Mouse (Mus musculus): Measurements from ENCODE around the gene Zbtb12. TPM values are rescaled to one million over a fixed set of nuclear protein-coding genes. Genes with fewer than 3 reads are reported as not detected.

The Zbtb12 gene
- total and polyA plus RNA-seq, 2 experiments from 2014 or later = 8.1 to 39.1 TPM

DNA sequence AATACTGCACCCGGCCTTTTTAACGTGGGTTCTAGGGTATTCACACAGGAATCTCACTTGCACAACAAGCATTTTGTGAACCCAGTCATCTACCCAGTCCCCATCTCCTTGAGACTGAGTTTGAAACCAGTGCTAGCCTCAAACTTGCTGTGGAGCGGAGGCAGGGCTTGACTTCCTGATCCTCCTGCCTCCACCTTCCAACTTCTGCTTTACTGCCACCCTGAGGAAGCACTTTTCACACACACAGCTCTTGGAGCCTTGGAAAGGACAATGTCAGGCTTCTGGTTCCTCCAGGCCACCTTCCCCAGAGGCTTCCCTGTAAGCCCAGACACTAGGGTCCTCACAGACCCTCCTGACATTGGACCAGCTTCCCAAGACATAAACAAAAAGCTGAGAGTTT lies 4.0 kb downstream of the Zbtb12 start:
- 65% methylated on average over 3 of the region's 3 CpGs for WGBS
- Histone ChIP-seq H3K36me3 (ENCODE audit: insufficient read depth, low read length) (no peaks in the 10 kb centered on the region), H3K9ac (replicated peaks; ENCODE audit: low read length, poor library complexity, severe bottlenecking) (no peak overlapping the region), H3K4me1 (ENCODE audit: insufficient read depth, low read length) (no peaks in the 10 kb centered on the region), H3K27me3 (ENCODE audit: insufficient read depth, low read length) (0 out of 2 replicates have a peak, but pooled peaks cover 6% of the 10 kb centered on the region), H3K4me3 (ENCODE audit: low read depth, low read length) (no peak overlapping the region), H3K9me3 (ENCODE audit: low read length) (no peaks in the 10 kb centered on the region), H3K27ac (ENCODE audit: low read depth, low read length) (no peak overlapping the region), H3K4me2 (ENCODE audit: low read depth, low read length, poor library complexity, severe bottlenecking) (no peak overlapping the region)
- DNase-seq (ENCODE audit: low spot score) (no peak), ATAC-seq (ENCODE audit: low FRiP score) (no peak)
- no peak for TF ChIP-seq CTCF (IDR thresholded peaks at IDR 0.05)

DNA sequence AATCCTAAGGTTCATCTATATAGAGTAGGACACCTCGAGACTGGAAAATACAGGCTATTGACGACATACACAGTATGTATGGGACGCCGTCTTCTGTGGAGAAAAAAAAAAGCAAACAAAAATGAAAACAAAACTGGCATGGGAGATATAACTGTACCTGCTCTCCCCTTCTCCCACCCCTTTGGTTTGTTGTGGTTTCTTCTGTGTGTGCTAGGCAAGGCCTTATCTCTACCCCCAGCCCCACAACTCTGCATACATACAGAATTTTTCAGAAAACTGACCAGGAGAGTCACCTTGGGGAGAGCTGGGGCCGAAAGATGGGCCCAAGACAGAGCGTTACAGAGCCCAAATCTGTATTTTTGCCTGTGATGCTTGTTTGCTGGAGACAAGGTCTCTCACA lies 5.4 kb downstream of the Zbtb12 start:
- WGBS = 87% methylated on average over 6 of the region's 6 CpGs
- ATAC-seq (ENCODE audit: low FRiP score) (no peak), DNase-seq (ENCODE audit: low spot score) (no peak)
- Histone ChIP-seq H3K27ac (ENCODE audit: low read depth, low read length) (no peak overlapping the region), H3K27me3 (ENCODE audit: insufficient read depth, low read length) (0 out of 2 replicates have a peak, but pooled peaks cover 6% of the 10 kb centered on the region), H3K9ac (replicated peaks; ENCODE audit: low read length, poor library complexity, severe bottlenecking) (no peak overlapping the region), H3K9me3 (ENCODE audit: low read length) (no peaks in the 10 kb centered on the region), H3K4me2 (ENCODE audit: low read depth, low read length, poor library complexity, severe bottlenecking) (no peak overlapping the region), H3K4me1 (ENCODE audit: insufficient read depth, low read length) (no peaks in the 10 kb centered on the region), H3K4me3 (ENCODE audit: low read depth, low read length) (no peak overlapping the region), H3K36me3 (ENCODE audit: insufficient read depth, low read length) (no peaks in the 10 kb centered on the region)
- no peak for TF ChIP-seq CTCF (IDR thresholded peaks at IDR 0.05)

DNA sequence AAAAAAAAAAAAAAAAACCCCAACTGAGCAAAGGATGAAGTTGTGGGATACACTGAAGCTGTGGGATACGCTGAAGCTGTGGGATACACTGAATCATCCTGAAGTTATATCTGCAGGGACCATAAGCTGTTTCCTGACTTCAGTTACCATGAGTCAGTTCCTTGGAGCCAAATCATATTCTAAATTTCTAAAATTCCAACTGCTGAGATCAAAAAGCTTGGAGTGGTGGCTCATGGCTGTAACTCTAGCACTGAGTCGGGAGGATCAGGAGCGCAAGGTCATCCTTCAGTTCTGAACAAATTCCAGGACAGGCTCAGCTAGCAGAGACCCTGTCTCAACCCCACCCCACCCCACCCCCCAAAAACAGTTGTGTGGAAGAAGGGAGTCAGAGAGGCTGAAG lies 6.3 kb downstream of the Zbtb12 start:
- no peak for ATAC-seq (ENCODE audit: low FRiP score)
- Histone ChIP-seq H3K27ac (ENCODE audit: low read depth, low read length) (no peak overlapping the region), H3K27me3 (ENCODE audit: insufficient read depth, low read length) (0 out of 2 replicates have a peak, but pooled peaks cover 6% of the 10 kb centered on the region), H3K36me3 (ENCODE audit: insufficient read depth, low read length) (no peaks in the 10 kb centered on the region), H3K9ac (replicated peaks; ENCODE audit: low read length, poor library complexity, severe bottlenecking) (no peak overlapping the region), H3K9me3 (ENCODE audit: low read length) (no peaks in the 10 kb centered on the region), H3K4me3 (ENCODE audit: low read depth, low read length) (no peak overlapping the region), H3K4me2 (ENCODE audit: low read depth, low read length, poor library complexity, severe bottlenecking) (no peak overlapping the region), H3K4me1 (ENCODE audit: insufficient read depth, low read length) (no peaks in the 10 kb centered on the region)
- WGBS = 85% methylated on average over 3 of the region's 3 CpGs
- DNase-seq (ENCODE audit: low spot score) = no peak
- TF ChIP-seq CTCF (IDR thresholded peaks at IDR 0.05) = no peak

DNA sequence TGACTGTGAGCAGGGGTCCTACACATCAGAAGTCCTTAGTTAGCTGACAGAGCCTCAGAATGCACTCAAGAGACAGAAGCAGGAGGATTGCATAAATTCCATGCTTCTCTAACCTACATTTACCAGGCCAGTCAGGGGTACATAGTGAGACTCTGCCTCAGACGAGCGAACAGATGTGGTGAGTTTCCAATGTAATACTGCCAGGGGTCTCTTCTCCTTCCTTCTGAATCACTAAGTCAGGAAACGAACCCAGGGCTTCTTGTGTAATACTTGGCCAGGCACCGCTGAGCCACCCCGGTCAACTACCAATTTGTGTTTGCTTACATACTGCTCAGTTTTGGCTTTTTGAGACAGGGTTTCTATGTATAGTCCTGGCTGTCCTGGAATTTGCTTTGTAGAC lies 8.7 kb downstream of the Zbtb12 start:
- no peaks in the 10 kb centered on the region for H3K36me3 ChIP-seq (ENCODE audit: insufficient read depth, low read length)
- DNase-seq (ENCODE audit: low spot score) = no peak
- WGBS = 90% methylated on average over 5 of the region's 5 CpGs
- H3K9ac ChIP-seq (replicated peaks; ENCODE audit: low read length, poor library complexity, severe bottlenecking) = no peak overlapping the region
- H3K9me3 ChIP-seq (ENCODE audit: low read length) = no peaks in the 10 kb centered on the region
- ATAC-seq (ENCODE audit: low FRiP score) = no peak
- no peak for TF ChIP-seq CTCF (IDR thresholded peaks at IDR 0.05)
- no peaks in the 10 kb centered on the region for H3K4me1 ChIP-seq (ENCODE audit: insufficient read depth, low read length)
- H3K4me3 ChIP-seq (ENCODE audit: low read depth, low read length) = no peak overlapping the region
- H3K4me2 ChIP-seq (ENCODE audit: low read depth, low read length, poor library complexity, severe bottlenecking) = no peak overlapping the region
- no peak overlapping the region for H3K27ac ChIP-seq (ENCODE audit: low read depth, low read length)
- no peaks in the 10 kb centered on the region for H3K27me3 ChIP-seq (ENCODE audit: insufficient read depth, low read length)

DNA sequence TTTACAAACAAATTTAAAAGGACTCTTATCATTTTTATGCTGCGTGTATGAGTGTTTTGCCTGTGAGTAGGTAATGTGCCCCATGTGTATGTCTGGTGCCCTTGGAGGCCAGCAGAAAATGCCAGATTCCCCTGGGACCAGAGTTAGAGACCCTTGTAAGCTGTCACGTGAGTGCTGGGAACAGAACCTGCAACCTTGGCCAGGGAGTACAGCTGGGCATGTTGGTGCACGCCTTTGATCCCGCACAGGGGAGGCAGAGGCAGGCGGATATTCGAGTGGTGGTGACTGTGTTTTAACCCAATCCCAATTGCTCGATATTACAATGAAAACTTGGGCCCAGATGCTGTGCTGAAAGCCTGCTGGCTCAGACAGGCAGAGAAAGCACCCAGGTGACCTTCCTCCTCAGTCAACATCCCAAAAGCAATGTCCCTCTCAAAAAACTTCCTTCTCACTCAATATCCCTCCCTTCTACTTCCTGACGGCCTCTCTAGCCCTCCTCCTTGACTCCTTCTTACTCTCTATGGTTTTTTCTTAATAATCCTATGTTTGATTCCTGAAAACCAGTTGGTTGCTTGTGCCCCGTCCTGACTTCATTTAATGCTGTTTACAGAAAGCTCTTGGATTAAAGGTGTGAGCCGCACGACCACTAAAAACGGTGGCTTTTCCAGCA lies 10.9 kb downstream of the Zbtb12 start:
- Histone ChIP-seq H3K27me3 (ENCODE audit: insufficient read depth, low read length) (no peaks in the 10 kb centered on the region), H3K4me2 (ENCODE audit: low read depth, low read length, poor library complexity, severe bottlenecking) (no peak overlapping the region), H3K4me1 (ENCODE audit: insufficient read depth, low read length) (peaks cover 4% of the 10 kb centered on the region; the same call in 1 of the 2 replicates), H3K9me3 (ENCODE audit: low read length) (no peaks in the 10 kb centered on the region), H3K9ac (replicated peaks; ENCODE audit: low read length, poor library complexity, severe bottlenecking) (no peak overlapping the region), H3K4me3 (ENCODE audit: low read depth, low read length) (no peak overlapping the region), H3K27ac (ENCODE audit: low read depth, low read length) (no peak overlapping the region), H3K36me3 (ENCODE audit: insufficient read depth, low read length) (no peaks in the 10 kb centered on the region)
- ATAC-seq (ENCODE audit: low FRiP score) = no peak
- 89% methylated on average over 12 of the region's 12 CpGs for WGBS
- no peak for DNase-seq (ENCODE audit: low spot score)
- no peak for TF ChIP-seq CTCF (IDR thresholded peaks at IDR 0.05)

DNA sequence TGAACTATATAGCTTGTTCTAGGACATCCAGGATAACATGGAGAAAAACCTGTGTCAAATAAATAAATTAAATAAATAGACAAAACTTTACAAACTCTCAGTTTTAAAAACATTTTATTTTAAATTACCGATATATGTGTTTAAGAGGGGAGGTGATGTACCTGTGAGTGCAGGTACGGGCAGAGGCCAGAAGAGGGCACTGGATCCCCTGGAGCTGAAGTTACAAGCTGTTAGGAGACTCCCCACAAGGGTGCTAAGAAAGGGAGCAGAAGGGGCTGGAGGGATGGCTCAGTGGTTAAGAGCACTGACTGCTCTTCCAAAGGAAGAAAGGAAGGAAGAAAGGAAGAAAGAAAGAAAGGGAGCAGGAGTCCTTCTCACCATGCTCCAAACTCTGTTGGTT lies 12.1 kb downstream of the Zbtb12 start:
- no peak for DNase-seq (ENCODE audit: low spot score)
- Histone ChIP-seq H3K36me3 (ENCODE audit: insufficient read depth, low read length) (no peaks in the 10 kb centered on the region), H3K4me1 (ENCODE audit: insufficient read depth, low read length) (peaks cover 12% of the 10 kb centered on the region), H3K4me3 (ENCODE audit: low read depth, low read length) (no peak overlapping the region), H3K27ac (ENCODE audit: low read depth, low read length) (no peak overlapping the region), H3K9ac (replicated peaks; ENCODE audit: low read length, poor library complexity, severe bottlenecking) (no peak overlapping the region), H3K27me3 (ENCODE audit: insufficient read depth, low read length) (no peaks in the 10 kb centered on the region), H3K4me2 (ENCODE audit: low read depth, low read length, poor library complexity, severe bottlenecking) (no peak overlapping the region), H3K9me3 (ENCODE audit: low read length) (no peaks in the 10 kb centered on the region)
- TF ChIP-seq CTCF (IDR thresholded peaks at IDR 0.05) = no peak
- no peak for ATAC-seq (ENCODE audit: low FRiP score)
- WGBS = 98% methylated on average over 2 of the region's 2 CpGs
